Mouse (Mus musculus): ENCODE results near the gene Vpreb1. TPM values are rescaled to one million over a fixed set of nuclear protein-coding genes. Genes with fewer than 3 reads are reported as not detected.

The Vpreb1 gene
- polyA plus RNA-seq, 1 experiment from 2014 or later, result 2.2 TPM

- H3K27me3 ChIP-seq (ENCODE audit: low read depth, poor library complexity, severe bottlenecking), result no peaks in the 10 kb centered on the region
- H3K27ac ChIP-seq (replicated peaks), result no peak overlapping the region
- H3K9me3 ChIP-seq (replicated peaks), result no peaks in the 10 kb centered on the region
- H3K4me1 ChIP-seq, result peaks cover 8% of the 10 kb centered on the region
- no peaks in the 10 kb centered on the region for H3K36me3 ChIP-seq
- 85% methylated on average over 3 of the region's 3 CpGs for WGBS
- DNase-seq (ENCODE audit: low spot score), result no peak
- H3K4me3 ChIP-seq, result peak overlapping the region; percentile 65
These were observed 41.0 kb downstream of the Vpreb1 start for GRCm38 (mm10) chr16:16829671-16830070.

GRCm38 (mm10) chr16:16828757-16829615 lies 41.7 kb downstream of the Vpreb1 start, which contains the start of gene Spag6l:
TSS of gene Spag6l (minus strand) at chr16:16829456.
- Histone ChIP-seq H3K27ac (replicated peaks) (peak within 1 kb of the TSS; percentile 68), H3K9me3 (replicated peaks) (no peaks in the 10 kb centered on the region), H3K27me3 (ENCODE audit: low read depth, poor library complexity, severe bottlenecking) (no peaks in the 10 kb centered on the region), H3K4me1 (peaks cover 8% of the 10 kb centered on the region), H3K4me3 (peak within 1 kb of the TSS; percentile 65), H3K36me3 (no peaks in the 10 kb centered on the region)
- WGBS, result 9% methylated on average over 33 of the region's 33 CpGs
- peak; percentile 71 for DNase-seq (ENCODE audit: low spot score)

- Histone ChIP-seq H3K36me3 (no peaks in the 10 kb centered on the region), H3K4me1 (peaks cover 8% of the 10 kb centered on the region), H3K4me3 (no peak overlapping the region), H3K27ac (replicated peaks) (no peak overlapping the region), H3K27me3 (ENCODE audit: low read depth, poor library complexity, severe bottlenecking) (no peaks in the 10 kb centered on the region), H3K9me3 (replicated peaks) (no peaks in the 10 kb centered on the region)
- 85% methylated on average over 2 of the region's 2 CpGs for WGBS
- no peak for DNase-seq (ENCODE audit: low spot score)
These were observed 44.4 kb downstream of the Vpreb1 start for GRCm38 (mm10) chr16:16826223-16826622.

- WGBS, result 32% methylated on average over 5 of the region's 5 CpGs
- no peak for DNase-seq (ENCODE audit: low spot score)
- H3K27me3 ChIP-seq (ENCODE audit: low read depth, poor library complexity, severe bottlenecking), result no peaks in the 10 kb centered on the region
- H3K4me3 ChIP-seq, result no peak overlapping the region
- no peak overlapping the region for H3K27ac ChIP-seq (replicated peaks)
- peaks cover 8% of the 10 kb centered on the region for H3K4me1 ChIP-seq
- no peaks in the 10 kb centered on the region for H3K36me3 ChIP-seq
- no peaks in the 10 kb centered on the region for H3K9me3 ChIP-seq (replicated peaks)
These were observed 45.2 kb downstream of the Vpreb1 start for GRCm38 (mm10) chr16:16825476-16825875.

Other genes with a start within 250 kb of the Vpreb1 start
- gene Olfr19, start 194.4 kb downstream of the Vpreb1 start, polyA plus RNA-seq (2016; fragmentation: Nextera tagmentation; extraction: Ambion mirVana), result not detected in 2 replicates
- 1.4 and 1.8 TPM in 2 replicates for gene Spag6l, start 41.4 kb downstream of the Vpreb1 start, polyA plus RNA-seq (2016; fragmentation: Nextera tagmentation; extraction: Ambion mirVana)
- 0.07 and 0.17 TPM in 2 replicates for gene Igll1, start 6.9 kb downstream of the Vpreb1 start, polyA plus RNA-seq (2016; fragmentation: Nextera tagmentation; extraction: Ambion mirVana)
- 60.5 and 69.0 TPM in 2 replicates for gene Top3b, start 107 bp downstream of the Vpreb1 start, polyA plus RNA-seq (2016; fragmentation: Nextera tagmentation; extraction: Ambion mirVana)
- 26.6 and 30.0 TPM in 2 replicates for gene Ppm1f, start 25.6 kb upstream of the Vpreb1 start, polyA plus RNA-seq (2016; fragmentation: Nextera tagmentation; extraction: Ambion mirVana)
- gene Mapk1, start 112.5 kb upstream of the Vpreb1 start, polyA plus RNA-seq (2016; fragmentation: Nextera tagmentation; extraction: Ambion mirVana), result 147 TPM in 2 replicates
- gene Ypel1, start 198.9 kb upstream of the Vpreb1 start, polyA plus RNA-seq (2016; fragmentation: Nextera tagmentation; extraction: Ambion mirVana), result 99.1 and 109 TPM in 2 replicates
- gene Ppil2, start 240.4 kb upstream of the Vpreb1 start, polyA plus RNA-seq (2016; fragmentation: Nextera tagmentation; extraction: Ambion mirVana), result 149 and 170 TPM in 2 replicates